Mouse (Mus musculus) lung, adult 2 months (tissue): ENCODE measurements around the gene Msi1.
"Not testable (repeated sequence)": the region's sequence is repeated elsewhere in the genome, so short reads cannot be mapped to it uniquely, and the experiment has no call there.

Experiments used
- CTCF ChIP-seq: fragments of 200-500 bp; IDR thresholded peaks from 2 replicates; pipeline ENCODE4 v1.5.1; 2011; ENCODE audit warnings: mild to moderate bottlenecking, low read length, control low read depth; ENCODE audit not compliant: insufficient read depth
- POLR2A ChIP-seq: fragments of 200-500 bp; IDR thresholded peaks from 2 replicates; pipeline ENCODE4 v1.6.1; 2011; ENCODE audit warnings: low read depth, mild to moderate bottlenecking, control low read depth, low read length, borderline replicate concordance; ENCODE audit errors: extremely low read depth

DNA sequence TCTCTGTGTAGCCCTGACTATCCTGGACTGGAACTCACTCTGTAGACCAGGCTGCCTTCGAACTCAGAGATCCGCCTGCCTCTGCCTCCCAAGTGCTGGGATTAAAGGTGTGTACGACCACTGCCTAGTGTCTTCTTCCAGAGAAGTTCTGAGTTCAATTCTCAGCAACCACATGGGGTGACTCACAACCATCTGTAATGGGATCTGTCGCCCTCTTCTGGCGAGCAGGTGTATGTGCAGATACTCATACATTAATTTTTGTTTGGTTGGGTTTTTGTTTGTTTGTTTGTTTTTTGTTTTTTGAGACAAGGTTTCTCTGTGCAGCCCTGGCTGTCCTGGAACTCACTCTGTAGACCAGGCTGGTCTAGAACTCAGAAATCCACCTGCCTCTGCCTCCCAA is 13.3 kb downstream of the Msi1 start:
- peak; percentile 43; the same call in 1 of the 2 replicates for TF ChIP-seq CTCF
- TF ChIP-seq POLR2A, result not testable (repeated sequence)
